Mouse (Mus musculus): ENCODE results near the gene Zfp980. TPM values are rescaled to one million over a fixed set of nuclear protein-coding genes. Genes with fewer than 3 reads are reported as not detected.
"Not testable (repeated sequence)": the region's sequence is repeated elsewhere in the genome, so short reads cannot be mapped to it uniquely, and the experiment has no call there.

Zfp980 gene
- polyA plus RNA-seq (2012; fragmentation: generic; extraction: Trizol), result 0.04 TPM
- long read RNA-seq, experiment 1, result 0 reads
- long read RNA-seq, experiment 2, result 0 reads

DNA sequence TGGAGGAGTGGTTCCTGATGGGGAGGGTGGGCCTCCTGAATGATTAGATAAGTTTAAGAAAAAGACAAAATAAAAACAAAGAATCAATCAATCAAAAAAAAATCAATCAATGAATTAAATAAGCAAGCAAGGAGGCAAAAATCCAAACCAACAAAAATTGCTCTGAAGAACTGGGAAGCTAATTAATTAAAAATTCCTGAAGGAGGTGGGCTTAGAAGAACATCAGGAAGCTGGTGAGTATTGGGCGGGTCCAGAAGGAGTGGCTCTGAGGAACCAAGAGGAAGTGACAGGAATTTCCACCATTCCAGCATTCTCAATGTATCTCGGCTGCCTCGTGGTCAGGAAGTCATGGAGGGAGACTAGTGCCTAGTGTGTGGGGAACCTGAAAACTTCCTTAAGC is at the start of gene Zfp980:
Gene Zfp980 (plus strand): TSS at position 301 of the 400 bp plus-strand sequence.
- H3K36me3 ChIP-seq (ENCODE audit: control insufficient read depth, insufficient read depth); H3K4me3 ChIP-seq (ENCODE audit: insufficient read depth, poor library complexity, severe bottlenecking); H3K79me2 ChIP-seq (ENCODE audit: control insufficient read depth, insufficient read depth); H3K79me3 ChIP-seq (ENCODE audit: low read depth); H3K27me3 ChIP-seq (ENCODE audit: control insufficient read depth, insufficient read depth, insufficient read length); H3ac ChIP-seq (ENCODE audit: control insufficient read depth, insufficient read length, low read depth): not testable (repeated sequence)

DNA sequence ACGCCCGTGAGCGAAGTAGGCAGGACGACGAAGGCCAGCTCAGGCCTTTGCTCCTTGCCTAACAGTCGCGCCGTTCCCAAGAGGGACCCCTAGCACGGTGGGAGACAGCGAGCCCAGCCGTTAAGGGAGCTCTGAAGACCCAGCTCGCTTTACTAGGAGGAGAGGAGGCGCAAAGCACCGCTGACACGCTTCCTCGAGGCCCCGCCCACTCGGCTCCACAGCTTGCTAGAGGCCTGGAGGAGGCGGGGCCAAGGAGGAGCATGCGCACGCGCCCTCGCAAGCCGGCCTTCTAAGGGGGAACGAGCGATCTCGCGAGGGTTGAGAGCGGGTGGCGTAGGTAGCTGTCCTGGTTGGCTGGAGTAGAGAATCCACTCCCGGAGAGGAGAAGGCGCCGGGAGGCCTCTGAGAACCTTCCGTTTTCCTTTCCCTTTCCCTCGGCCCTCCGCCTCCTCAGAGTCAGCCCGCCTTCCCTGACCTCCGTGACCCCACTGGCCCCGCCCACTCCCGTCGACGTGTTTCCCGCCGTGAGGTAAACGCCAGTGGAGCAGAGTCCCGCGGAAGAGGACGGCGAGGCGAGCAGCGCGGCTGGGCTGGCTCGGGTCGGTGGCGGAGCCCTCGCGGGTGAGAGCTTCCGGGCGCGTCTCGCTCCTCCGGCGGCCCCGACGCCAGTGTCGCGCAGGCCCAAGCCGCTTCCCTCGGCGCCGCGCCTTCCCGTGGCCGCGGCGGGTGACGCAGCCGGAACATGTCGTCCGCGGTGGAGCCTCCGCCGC is 29.9 kb upstream of the Zfp980 start:
- H3ac ChIP-seq (ENCODE audit: control insufficient read depth, insufficient read length, low read depth); H3K79me3 ChIP-seq (ENCODE audit: low read depth); H3K36me3 ChIP-seq (ENCODE audit: control insufficient read depth, insufficient read depth); H3K79me2 ChIP-seq (ENCODE audit: control insufficient read depth, insufficient read depth); H3K4me3 ChIP-seq (ENCODE audit: insufficient read depth, poor library complexity, severe bottlenecking); H3K27me3 ChIP-seq (ENCODE audit: control insufficient read depth, insufficient read depth, insufficient read length): not testable (repeated sequence)

DNA sequence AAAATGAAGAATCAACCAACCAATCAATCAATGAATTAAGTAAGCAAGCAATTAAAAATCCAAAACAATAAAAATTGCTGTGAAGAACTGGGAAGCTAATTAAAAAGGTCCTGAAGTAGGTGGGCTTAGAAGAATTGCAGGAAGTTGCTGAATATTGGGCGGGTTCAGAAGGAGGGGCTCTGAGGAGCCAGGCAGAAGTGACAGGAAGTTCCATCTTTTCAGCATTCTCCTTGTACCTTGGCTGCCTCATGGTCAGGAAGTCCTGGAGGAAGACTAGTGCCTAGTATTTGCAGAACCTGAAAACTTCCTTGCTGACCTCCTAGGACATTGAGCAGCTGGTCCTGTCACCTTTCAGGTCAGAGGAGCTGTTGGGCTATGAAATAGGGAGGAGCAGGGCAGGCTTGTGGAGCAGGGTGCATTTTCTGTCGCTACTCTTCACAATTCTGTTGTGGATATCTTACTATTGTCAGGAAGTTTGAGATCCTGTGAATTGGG is 3.8 kb downstream of the Zfp980 start:
- H3ac ChIP-seq (ENCODE audit: control insufficient read depth, insufficient read length, low read depth); H3K27me3 ChIP-seq (ENCODE audit: control insufficient read depth, insufficient read depth, insufficient read length); H3K79me2 ChIP-seq (ENCODE audit: control insufficient read depth, insufficient read depth); H3K36me3 ChIP-seq (ENCODE audit: control insufficient read depth, insufficient read depth); H3K79me3 ChIP-seq (ENCODE audit: low read depth); H3K4me3 ChIP-seq (ENCODE audit: insufficient read depth, poor library complexity, severe bottlenecking): not testable (repeated sequence)

DNA sequence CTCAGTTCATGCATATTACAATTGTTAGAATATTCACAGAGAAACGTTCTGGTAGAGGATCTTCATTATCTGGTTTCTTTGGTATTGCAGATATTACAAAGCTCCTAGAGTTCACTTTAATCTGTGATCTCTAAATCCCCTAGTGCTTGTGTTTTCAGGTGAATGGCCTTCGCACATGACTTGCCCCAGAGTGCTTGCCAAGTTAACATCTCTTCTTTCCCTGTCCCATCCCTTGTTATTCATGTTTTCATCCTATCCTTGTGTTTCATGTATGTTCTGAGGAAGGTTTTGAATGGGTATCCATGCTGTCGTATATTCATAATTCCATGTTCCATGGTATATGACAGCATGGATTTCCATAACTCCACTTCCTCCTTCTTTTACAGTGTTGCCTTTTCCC is 9.7 kb downstream of the Zfp980 start:
- not testable (repeated sequence) for H3K36me3 ChIP-seq (ENCODE audit: control insufficient read depth, insufficient read depth); H3K27me3 ChIP-seq (ENCODE audit: control insufficient read depth, insufficient read depth, insufficient read length); H3K79me2 ChIP-seq (ENCODE audit: control insufficient read depth, insufficient read depth); H3K79me3 ChIP-seq (ENCODE audit: low read depth); H3K4me3 ChIP-seq (ENCODE audit: insufficient read depth, poor library complexity, severe bottlenecking); H3ac ChIP-seq (ENCODE audit: control insufficient read depth, insufficient read length, low read depth)

DNA sequence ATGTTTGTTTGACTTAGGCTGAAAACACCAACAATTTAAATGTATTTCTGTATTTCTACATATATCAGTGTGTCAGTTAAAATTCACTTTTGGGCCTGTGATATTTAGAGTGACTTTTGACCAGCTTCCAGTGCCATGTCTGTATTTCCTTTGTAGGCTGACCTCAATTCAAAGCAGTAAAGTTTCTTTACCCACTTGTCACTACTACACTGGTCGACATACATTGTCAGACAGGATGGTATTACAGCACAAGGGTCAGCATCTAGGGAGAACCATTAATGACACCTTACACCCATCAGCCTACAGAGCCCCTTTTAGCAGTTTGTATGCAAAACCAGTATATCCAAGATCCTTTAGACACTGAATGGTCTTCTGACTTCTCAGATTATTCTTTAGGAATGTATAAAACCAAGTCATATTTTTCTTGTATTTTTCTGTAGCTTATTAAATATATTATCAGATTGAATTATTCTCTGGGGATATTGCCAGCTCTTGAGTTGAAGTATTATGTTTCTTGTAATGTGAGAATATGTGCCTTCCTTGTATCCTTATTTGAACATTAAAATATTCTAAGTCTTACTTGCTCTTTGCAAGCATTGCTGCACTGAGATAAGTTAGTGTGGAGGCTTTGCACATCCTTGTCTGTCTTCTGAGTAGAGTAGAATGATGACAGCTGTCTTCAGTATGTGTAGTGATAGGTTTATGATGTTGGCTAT is 10.3 kb downstream of the Zfp980 start:
- not testable (repeated sequence) for H3K79me2 ChIP-seq (ENCODE audit: control insufficient read depth, insufficient read depth); H3K27me3 ChIP-seq (ENCODE audit: control insufficient read depth, insufficient read depth, insufficient read length); H3K79me3 ChIP-seq (ENCODE audit: low read depth); H3K36me3 ChIP-seq (ENCODE audit: control insufficient read depth, insufficient read depth); H3K4me3 ChIP-seq (ENCODE audit: insufficient read depth, poor library complexity, severe bottlenecking); H3ac ChIP-seq (ENCODE audit: control insufficient read depth, insufficient read length, low read depth)

DNA sequence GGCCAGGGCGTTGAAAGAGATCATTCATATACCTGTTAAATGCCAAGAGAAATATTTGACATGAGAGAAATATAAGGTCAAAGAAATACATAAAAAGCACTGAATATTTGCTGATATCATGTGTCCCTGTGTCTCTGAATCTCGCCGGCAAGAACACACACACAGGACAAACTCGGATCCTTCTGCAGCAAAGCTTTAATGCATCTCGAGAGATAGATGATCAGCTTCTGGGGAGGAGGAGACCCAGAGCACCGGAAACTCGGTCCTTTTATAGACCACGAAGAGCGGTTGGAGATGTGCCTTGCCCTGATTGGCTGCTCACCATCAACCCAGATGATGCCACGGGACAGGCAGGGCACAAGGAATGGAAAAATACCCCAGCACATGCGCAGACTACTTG is 11.5 kb downstream of the Zfp980 start:
- not testable (repeated sequence) for H3K4me3 ChIP-seq (ENCODE audit: insufficient read depth, poor library complexity, severe bottlenecking); H3K27me3 ChIP-seq (ENCODE audit: control insufficient read depth, insufficient read depth, insufficient read length); H3K79me3 ChIP-seq (ENCODE audit: low read depth); H3K79me2 ChIP-seq (ENCODE audit: control insufficient read depth, insufficient read depth); H3ac ChIP-seq (ENCODE audit: control insufficient read depth, insufficient read length, low read depth); H3K36me3 ChIP-seq (ENCODE audit: control insufficient read depth, insufficient read depth)

DNA sequence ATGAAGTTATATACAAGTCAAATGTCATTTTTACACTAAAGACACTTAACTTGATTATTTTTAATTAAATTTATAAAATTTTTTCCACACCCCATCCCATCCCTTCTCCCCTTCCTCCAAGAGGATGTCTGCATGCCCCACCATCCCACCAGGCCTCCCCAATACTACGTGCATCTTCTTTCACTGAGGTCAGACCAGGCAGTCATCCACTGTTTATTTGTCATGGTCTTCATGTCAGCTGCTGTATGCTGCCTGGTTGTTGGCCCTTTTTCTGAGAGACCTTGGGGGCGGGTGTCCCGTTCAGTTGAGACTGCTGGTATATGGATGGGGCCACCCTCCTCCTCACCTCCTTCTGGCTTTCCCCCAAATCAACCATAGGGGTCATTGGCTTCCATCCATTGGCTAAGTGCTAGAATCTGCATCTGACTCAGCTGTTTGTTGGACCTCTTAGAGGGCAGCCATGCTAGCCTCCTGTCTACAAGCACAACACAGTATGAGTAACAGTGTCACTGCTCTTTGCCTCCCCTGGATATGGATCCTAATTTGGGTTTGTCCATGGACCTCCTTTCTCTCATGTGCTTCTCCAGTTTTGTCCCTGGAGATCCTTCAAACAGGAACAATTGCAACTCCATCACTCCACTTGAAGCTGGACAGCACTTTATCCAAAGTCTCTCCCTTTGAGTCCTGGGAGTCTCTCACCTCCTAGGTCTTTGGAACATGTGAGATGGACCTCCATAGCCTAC is 12.7 kb downstream of the Zfp980 start:
- not testable (repeated sequence) for H3K79me3 ChIP-seq (ENCODE audit: low read depth); H3ac ChIP-seq (ENCODE audit: control insufficient read depth, insufficient read length, low read depth); H3K4me3 ChIP-seq (ENCODE audit: insufficient read depth, poor library complexity, severe bottlenecking); H3K36me3 ChIP-seq (ENCODE audit: control insufficient read depth, insufficient read depth); H3K79me2 ChIP-seq (ENCODE audit: control insufficient read depth, insufficient read depth); H3K27me3 ChIP-seq (ENCODE audit: control insufficient read depth, insufficient read depth, insufficient read length)

DNA sequence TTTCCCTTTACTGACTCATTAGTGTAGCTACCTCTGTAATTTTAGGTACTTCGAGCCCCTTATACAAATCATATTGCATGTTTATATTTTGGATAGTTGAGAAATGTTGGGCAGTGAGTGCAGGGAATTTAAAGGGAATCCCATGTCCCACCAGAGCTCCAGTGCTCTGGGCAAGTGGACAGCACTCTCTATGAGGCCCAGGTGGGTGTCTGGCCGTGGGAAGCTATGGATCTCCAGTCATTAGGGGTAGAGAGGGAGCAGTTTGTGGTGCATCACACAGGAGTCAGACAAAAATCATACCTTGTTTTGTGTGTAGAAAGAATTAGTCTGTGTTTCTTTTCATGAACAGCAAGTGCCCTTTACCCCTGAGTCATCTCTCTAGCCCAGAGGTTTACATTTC is 15.6 kb downstream of the Zfp980 start:
- H3K4me3 ChIP-seq (ENCODE audit: insufficient read depth, poor library complexity, severe bottlenecking); H3K36me3 ChIP-seq (ENCODE audit: control insufficient read depth, insufficient read depth); H3K79me2 ChIP-seq (ENCODE audit: control insufficient read depth, insufficient read depth); H3ac ChIP-seq (ENCODE audit: control insufficient read depth, insufficient read length, low read depth); H3K79me3 ChIP-seq (ENCODE audit: low read depth); H3K27me3 ChIP-seq (ENCODE audit: control insufficient read depth, insufficient read depth, insufficient read length): not testable (repeated sequence)

DNA sequence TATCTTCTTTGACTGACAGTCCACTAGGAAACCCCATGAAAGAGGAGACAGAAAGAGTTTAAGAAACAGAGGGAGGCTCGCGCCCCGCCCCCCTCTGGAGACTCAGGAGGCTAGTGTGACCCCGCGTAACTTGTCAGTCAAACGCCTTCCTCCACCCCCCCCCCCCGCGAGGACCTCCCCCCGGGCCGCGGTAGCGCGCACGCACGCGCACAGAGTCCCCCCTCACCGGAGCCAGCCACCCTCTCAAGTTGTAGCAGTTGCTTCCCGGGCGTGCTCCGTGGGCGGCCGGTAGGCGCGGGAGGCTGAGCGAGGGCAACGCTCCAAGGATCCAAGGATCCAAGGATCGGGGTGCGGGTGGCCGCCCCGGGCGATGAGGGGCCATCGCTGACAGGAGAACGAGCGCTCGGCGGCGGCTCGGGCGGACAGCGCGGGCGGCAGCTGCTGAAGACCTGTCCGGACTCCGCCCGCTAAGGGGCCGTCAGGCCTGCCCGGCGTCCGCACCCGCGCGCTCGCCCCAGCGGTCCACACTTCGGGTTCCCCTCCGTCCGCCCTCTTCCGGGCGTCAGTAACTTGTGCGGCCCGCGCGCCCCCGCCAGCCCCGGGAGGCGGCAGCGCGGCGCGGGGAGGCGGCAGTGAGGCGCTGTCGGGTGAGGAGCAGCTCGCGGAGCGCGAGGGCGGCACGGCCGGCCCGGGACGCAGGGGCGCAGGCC is 74.6 kb downstream of the Zfp980 start:
- H3K79me3 ChIP-seq (ENCODE audit: low read depth); H3K4me3 ChIP-seq (ENCODE audit: insufficient read depth, poor library complexity, severe bottlenecking); H3K27me3 ChIP-seq (ENCODE audit: control insufficient read depth, insufficient read depth, insufficient read length); H3ac ChIP-seq (ENCODE audit: control insufficient read depth, insufficient read length, low read depth); H3K36me3 ChIP-seq (ENCODE audit: control insufficient read depth, insufficient read depth); H3K79me2 ChIP-seq (ENCODE audit: control insufficient read depth, insufficient read depth): not testable (repeated sequence)

DNA sequence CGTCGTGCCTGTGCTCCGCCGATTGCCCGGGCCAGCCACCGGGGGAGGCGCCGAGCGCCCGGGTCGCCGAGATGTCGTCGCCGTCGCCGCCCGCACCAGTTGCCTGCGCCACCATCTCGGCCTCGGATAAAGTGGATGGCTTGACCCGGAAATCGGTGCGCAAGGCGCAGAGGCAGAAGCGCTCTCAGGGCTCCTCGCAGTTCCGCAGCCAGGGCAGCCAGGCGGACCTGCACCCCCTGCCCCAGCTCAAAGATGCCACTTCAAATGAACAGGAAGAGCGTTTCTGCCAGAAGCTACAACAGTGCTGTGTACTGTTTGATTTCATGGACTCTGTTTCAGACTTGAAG is 75.1 kb downstream of the Zfp980 start:
- H3K79me3 ChIP-seq (ENCODE audit: low read depth); H3K79me2 ChIP-seq (ENCODE audit: control insufficient read depth, insufficient read depth); H3K36me3 ChIP-seq (ENCODE audit: control insufficient read depth, insufficient read depth); H3ac ChIP-seq (ENCODE audit: control insufficient read depth, insufficient read length, low read depth); H3K27me3 ChIP-seq (ENCODE audit: control insufficient read depth, insufficient read depth, insufficient read length); H3K4me3 ChIP-seq (ENCODE audit: insufficient read depth, poor library complexity, severe bottlenecking): not testable (repeated sequence)

Data from C2C12 (cell line).